Mouse (Mus musculus) limb, embryonic 14.5 days (tissue): Measurements from ENCODE around the gene Zfp85. TPM values are rescaled to one million over a fixed set of nuclear protein-coding genes. Genes with fewer than 3 reads are reported as not detected.
"Not testable (repeated sequence)": the region's sequence is repeated elsewhere in the genome, so short reads cannot be mapped to it uniquely, and the experiment has no call there.

Experiments
- ATAC-seq: fragments of 200-750 bp; cut with Nextera tagmentation; 2 replicates; pipeline ENCODE4 v1.8.0; 2017; ENCODE audit warnings: low read depth, moderate number of reproducible peaks, moderate TSS enrichment; ENCODE audit not compliant: low FRiP score
- DNase-seq: peaks from one replicate; pipeline ENCODE4 v3.0.0-alpha.2; 2015; ENCODE audit warnings: low spot score
- H3K27ac ChIP-seq: fragments of 300-500 bp; sonication (generic); replicated peaks from 2 replicates; pipeline ENCODE4 v1.5.1; 2014; ENCODE audit warnings: low read depth, mild to moderate bottlenecking, low read length, moderate library complexity, mixed read lengths
- H3K27me3 ChIP-seq: fragments of 300-500 bp; sonication (generic); 2 replicates; pipeline ENCODE4 v1.6.1; 2014; ENCODE audit warnings: low read length, mixed read lengths; ENCODE audit not compliant: control insufficient read depth, insufficient read depth
- H3K36me3 ChIP-seq: fragments of 300-500 bp; sonication (generic); 2 replicates; pipeline ENCODE4 v1.6.1; 2014; ENCODE audit warnings: mild to moderate bottlenecking, low read length, moderate library complexity, mixed read lengths; ENCODE audit not compliant: control insufficient read depth, insufficient read depth
- H3K4me1 ChIP-seq: fragments of 300-500 bp; sonication (generic); 2 replicates; pipeline ENCODE4 v1.6.1; 2014; ENCODE audit warnings: antibody characterized with exemption, low read length, mixed read lengths; ENCODE audit not compliant: control insufficient read depth, insufficient read depth
- H3K4me2 ChIP-seq: fragments of 300-500 bp; sonication (generic); replicated peaks from 2 replicates; pipeline ENCODE4 v1.6.1; 2014; ENCODE audit warnings: low read depth, mild to moderate bottlenecking, low read length, moderate library complexity; ENCODE audit not compliant: severe bottlenecking
- H3K4me3 ChIP-seq: fragments of 300-500 bp; sonication (generic); replicated peaks from 2 replicates; pipeline ENCODE4 v1.5.1; 2014; ENCODE audit warnings: low read length
- H3K9ac ChIP-seq: fragments of 300-500 bp; sonication (generic); 2 replicates; pipeline ENCODE4 v1.6.1; 2014; ENCODE audit warnings: mild to moderate bottlenecking, low read depth, low read length, moderate library complexity; ENCODE audit not compliant: severe bottlenecking
- H3K9me3 ChIP-seq: fragments of 300-500 bp; sonication (generic); 2 replicates; pipeline ENCODE4 v1.6.1; 2016; ENCODE audit warnings: low read length; ENCODE audit not compliant: control insufficient read depth
- POLR2A ChIP-seq: fragments of 200-500 bp; IDR thresholded peaks from 2 replicates; pipeline ENCODE4 v1.8.0; 2012; ENCODE audit warnings: inconsistent platforms, mild to moderate bottlenecking, moderate library complexity, borderline replicate concordance; ENCODE audit not compliant: insufficient read depth, insufficient read length; ENCODE audit errors: extremely low read depth
- WGBS: fragments of 180-500 bp; shearing (Covaris S2); extraction: QIAGEN DNeasy Blood & Tissue Kit; methylation state at CpG from one replicate; pipeline ENCODE4 v1.1.7; 2014; 5-methylcytosine and 5-hydroxymethylcytosine counted together
- polyA plus RNA-seq, 2 experiments: library from polyadenylated mRNA; depleted of rRNA in 1 of 2; stranded (reverse) in 1 of 2; unstranded in 1 of 2; fragments of >200 nt; fragmentation: Nextera tagmentation in 1 of 2; extraction: Ambion mirVana in 1 of 2; gene quantifications; 2 replicates each; pipeline versions ENCODE4 v1.2.1 to v1.2.3; 2012 to 2014

Zfp85 gene
- polyA plus RNA-seq, 2 experiments: 3.8 TPM

GRCm38 (mm10) chr13:67742941-67743340, 12.1 kb downstream of the Zfp85 start:
- no peak overlapping the region for H3K27ac ChIP-seq
- WGBS: 89% methylated on average over 3 of the region's 3 CpGs
- H3K4me2 ChIP-seq: no peak overlapping the region
- ATAC-seq: no peak
- H3K9ac ChIP-seq: no peak overlapping the region
- no peaks in the 10 kb centered on the region for H3K27me3 ChIP-seq
- no peak for TF ChIP-seq POLR2A
- peaks cover 2% of the 10 kb centered on the region for H3K36me3 ChIP-seq
- DNase-seq: no peak
- H3K4me1 ChIP-seq: no peaks in the 10 kb centered on the region
- H3K9me3 ChIP-seq: no peaks in the 10 kb centered on the region
- H3K4me3 ChIP-seq: no peak overlapping the region

DNA sequence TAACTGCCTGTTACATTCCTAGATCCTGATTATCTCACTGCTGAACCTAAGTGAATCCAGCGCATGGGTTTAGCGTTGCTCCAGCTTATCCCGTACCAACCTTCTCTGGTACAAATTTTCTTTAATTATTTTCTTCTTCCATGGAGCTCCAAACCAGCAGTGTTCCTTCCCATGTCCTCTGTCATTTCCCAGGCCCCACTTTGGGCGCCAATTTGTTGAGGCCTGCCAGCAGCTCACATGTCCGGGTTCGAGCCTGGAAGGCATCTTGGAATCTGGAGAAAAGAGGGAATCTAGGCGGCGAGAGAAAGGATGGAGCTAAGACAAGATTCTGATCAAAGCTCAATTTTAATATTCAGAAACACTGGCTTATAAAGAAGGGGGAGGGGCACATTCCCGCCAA, 20.6 kb downstream of the Zfp85 start:
- H3K4me2 ChIP-seq, H3K27ac ChIP-seq, DNase-seq, H3K27me3 ChIP-seq, H3K36me3 ChIP-seq, H3K4me1 ChIP-seq, H3K4me3 ChIP-seq, H3K9ac ChIP-seq, ATAC-seq: not testable (repeated sequence)
- 91% methylated on average over 9 of the region's 9 CpGs for WGBS
- H3K9me3 ChIP-seq: peaks cover 12% of the 10 kb centered on the region

DNA sequence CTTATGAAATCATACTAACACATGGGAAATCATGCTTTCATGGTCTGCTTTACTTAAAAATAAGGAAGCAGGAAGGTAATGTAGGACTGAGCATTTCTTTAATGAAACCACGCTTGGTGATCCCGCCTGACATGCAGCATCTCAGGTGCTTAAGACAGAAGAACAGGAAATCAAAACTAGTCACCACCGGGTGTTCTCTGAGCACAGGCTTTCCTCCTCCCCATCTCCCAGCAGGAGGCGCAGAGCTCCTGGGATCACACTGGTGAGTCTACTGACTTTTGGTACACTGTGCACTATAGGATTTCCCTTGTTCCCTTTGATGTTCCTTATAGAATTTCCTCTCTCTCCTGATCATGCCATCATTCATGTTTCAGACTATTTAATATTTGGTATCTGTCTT, 25.6 kb downstream of the Zfp85 start:
- not testable (repeated sequence) for H3K36me3 ChIP-seq, H3K4me1 ChIP-seq, H3K27me3 ChIP-seq, H3K27ac ChIP-seq, H3K9me3 ChIP-seq
- ATAC-seq: 0 out of 2 replicates have a peak, but pooled peaks have one; percentile 48
- Histone ChIP-seq H3K4me3 (peak overlapping the region; percentile 58), H3K9ac (peak overlapping the region; percentile 77; the same call in 1 of the 2 replicates), H3K4me2 (peak overlapping the region; percentile 65)
- DNase-seq: peak; percentile 7
- WGBS: 47% methylated on average over 4 of the region's 4 CpGs

- H3K27ac ChIP-seq: peak within 1 kb of the TSS; percentile 52; the same call in 1 of the 2 replicates
- ATAC-seq (peak; percentile 84), DNase-seq (peak; percentile 79)
- peak within 1 kb of the TSS; percentile 65 for H3K4me2 ChIP-seq
- no peaks in the 10 kb centered on the region for H3K9me3 ChIP-seq
- no peaks in the 10 kb centered on the region for H3K36me3 ChIP-seq
- H3K27me3 ChIP-seq: no peaks in the 10 kb centered on the region
- WGBS: 5% methylated on average over 15 of the region's 21 CpGs
- no peak for TF ChIP-seq POLR2A
- H3K9ac ChIP-seq: peak within 1 kb of the TSS; percentile 77
- peak within 1 kb of the TSS; percentile 58 for H3K4me3 ChIP-seq
- peaks cover 6% of the 10 kb centered on the region; the same call in 1 of the 2 replicates for H3K4me1 ChIP-seq
These were observed 26.2 kb downstream of the Zfp85 start, which contains the start of gene Zfp65 for GRCm38 (mm10) chr13:67728641-67729318. TSS of gene Zfp65 (minus strand) at chr13:67729173.

- 87% methylated on average over 1 of the region's 1 CpGs for WGBS
- H3K9me3 ChIP-seq: no peaks in the 10 kb centered on the region
- ATAC-seq (no peak), DNase-seq (peak; percentile 3)
- peaks cover 6% of the 10 kb centered on the region; the same call in 1 of the 2 replicates for H3K4me1 ChIP-seq
- no peaks in the 10 kb centered on the region for H3K36me3 ChIP-seq
- no peak overlapping the region for H3K27ac ChIP-seq
- H3K27me3 ChIP-seq: no peaks in the 10 kb centered on the region
- H3K4me3 ChIP-seq: peak overlapping the region; percentile 58
- peak overlapping the region; percentile 77; the same call in 1 of the 2 replicates for H3K9ac ChIP-seq
- H3K4me2 ChIP-seq: peak overlapping the region; percentile 65
- TF ChIP-seq POLR2A: no peak
These were observed 26.9 kb downstream of the Zfp85 start for GRCm38 (mm10) chr13:67728106-67728505.

DNA sequence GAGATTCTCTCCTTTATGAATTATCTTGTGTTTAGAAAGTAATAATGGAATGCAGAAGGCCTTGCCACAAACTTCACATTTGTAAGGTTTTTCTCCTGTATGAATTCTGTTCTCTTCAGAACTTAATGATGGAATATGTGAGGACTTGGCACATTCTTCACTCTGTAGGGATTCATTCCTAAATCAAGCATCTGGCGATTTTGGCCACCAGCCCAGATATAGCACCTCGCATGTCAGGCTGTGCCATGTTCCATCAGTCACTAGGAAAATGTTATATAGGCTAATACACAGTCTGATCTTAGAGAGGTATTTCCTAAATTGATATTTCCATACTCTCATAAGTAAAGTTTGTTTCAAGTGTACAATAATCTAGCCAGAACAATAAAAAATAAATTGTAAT, 29.7 kb downstream of the Zfp85 start:
- 63% methylated on average over 2 of the region's 2 CpGs for WGBS

More for the DNA sequence above, 29.7 kb downstream of the Zfp85 start:
- H3K9ac ChIP-seq, H3K9me3 ChIP-seq, H3K4me1 ChIP-seq, H3K27ac ChIP-seq, H3K4me3 ChIP-seq, H3K36me3 ChIP-seq, ATAC-seq, H3K4me2 ChIP-seq, H3K27me3 ChIP-seq: not testable (repeated sequence)
- peak; percentile 35 for DNase-seq
